Mouse (Mus musculus) midbrain, postnatal 0 days (tissue): Measurements from ENCODE around the gene Birc6. TPM values are rescaled to one million over a fixed set of nuclear protein-coding genes. Genes with fewer than 3 reads are reported as not detected.

ENCODE experiments used
- ATAC-seq: fragments of 200-750 bp; cut with Nextera tagmentation; 2 replicates; pipeline ENCODE4 v1.8.0; 2017; ENCODE audit warnings: moderate number of reproducible peaks, mild to moderate bottlenecking, moderate TSS enrichment, moderate library complexity; ENCODE audit not compliant: low FRiP score
- DNase-seq: peaks from one replicate; pipeline ENCODE4 v3.0.0-alpha.2; 2015; ENCODE audit warnings: low spot score
- H3K27ac ChIP-seq: fragments of 300-500 bp; sonication (generic); 2 replicates; pipeline ENCODE4 v1.5.1; 2014; ENCODE audit warnings: low read depth, mild to moderate bottlenecking, low read length, mixed read lengths
- H3K27me3 ChIP-seq: fragments of 300-500 bp; sonication (generic); 2 replicates; pipeline ENCODE4 v1.6.1; 2014; ENCODE audit warnings: low read length, control low read depth, mixed read lengths; ENCODE audit not compliant: insufficient read depth
- H3K36me3 ChIP-seq: fragments of 300-500 bp; sonication (generic); 2 replicates; pipeline ENCODE4 v1.6.1; 2014; ENCODE audit warnings: low read length, control low read depth, mixed read lengths; ENCODE audit not compliant: insufficient read depth
- H3K4me1 ChIP-seq: fragments of 300-500 bp; sonication (generic); 2 replicates; pipeline ENCODE4 v1.6.1; 2014; ENCODE audit warnings: mild to moderate bottlenecking, control low read depth, antibody characterized with exemption, low read length, mixed read lengths; ENCODE audit not compliant: insufficient read depth
- H3K4me2 ChIP-seq: fragments of 300-500 bp; sonication (generic); 2 replicates; pipeline ENCODE4 v1.6.1; 2014; ENCODE audit warnings: low read depth, mild to moderate bottlenecking, low read length, mixed read lengths; ENCODE audit not compliant: poor library complexity, severe bottlenecking
- H3K4me3 ChIP-seq: fragments of 300-500 bp; sonication (generic); 2 replicates; pipeline ENCODE4 v1.5.1; 2014; ENCODE audit warnings: low read depth, mild to moderate bottlenecking, low read length, moderate library complexity
- H3K9ac ChIP-seq: fragments of 300-500 bp; sonication (generic); replicated peaks from 2 replicates; pipeline ENCODE4 v1.6.1; 2014; ENCODE audit warnings: mild to moderate bottlenecking, low read length, moderate library complexity, mixed read lengths; ENCODE audit not compliant: poor library complexity, severe bottlenecking
- H3K9me3 ChIP-seq: fragments of 300-500 bp; sonication (generic); 2 replicates; pipeline ENCODE4 v1.6.1; 2016; ENCODE audit warnings: low read length, control low read depth
- CTCF ChIP-seq: IDR thresholded peaks from 2 replicates; pipeline ENCODE4 v1.5.1; 2016; ENCODE audit warnings: antibody characterized with exemption, mild to moderate bottlenecking
- WGBS: fragments of 180-500 bp; shearing (Covaris S2); extraction: QIAGEN DNeasy Blood & Tissue Kit; methylation state at CpG from one replicate; pipeline ENCODE4 v1.1.7; 2014; 5-methylcytosine and 5-hydroxymethylcytosine counted together
- polyA plus RNA-seq: library from polyadenylated mRNA; unstranded; fragments of >200 nt; fragmentation: Nextera tagmentation; extraction: Ambion mirVana; gene quantifications from 2 replicates; pipeline ENCODE4 v1.2.1, GENCODE M21; 2015
- total RNA-seq: library from RNA; depleted of rRNA; stranded (reverse); fragments of >200 nt; gene quantifications from 2 replicates; pipeline ENCODE4 v1.2.3, GENCODE M21; 2014

Birc6 gene
- total and polyA plus RNA-seq, 2 experiments from 2014 or later: 120 to 136 TPM

DNA sequence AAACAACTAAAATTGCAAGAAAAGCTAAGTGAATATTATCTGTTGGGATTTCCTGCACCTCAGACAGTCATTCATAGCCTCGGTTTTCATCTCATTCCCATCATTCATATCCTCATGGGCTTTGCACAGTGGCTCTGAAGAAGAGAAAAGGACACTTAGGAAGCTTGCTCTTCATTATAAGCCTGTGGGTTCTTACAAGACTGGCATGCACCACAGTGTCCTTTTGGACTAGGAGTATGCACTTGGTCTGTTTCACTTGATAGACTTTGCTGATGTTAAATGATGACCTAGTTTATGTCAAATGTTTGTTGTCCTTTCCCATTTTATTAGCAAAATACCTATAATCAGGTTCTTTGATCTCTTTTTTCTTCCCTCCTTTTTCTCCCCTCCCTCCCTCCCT, 9.4 kb downstream of the Birc6 start:
- Histone ChIP-seq H3K4me2 (no peak overlapping the region), H3K4me3 (no peak overlapping the region), H3K4me1 (no peaks in the 10 kb centered on the region), H3K27me3 (no peaks in the 10 kb centered on the region), H3K36me3 (no peaks in the 10 kb centered on the region), H3K9me3 (no peaks in the 10 kb centered on the region), H3K9ac (no peak overlapping the region), H3K27ac (no peak overlapping the region)
- DNase-seq (no peak), ATAC-seq (no peak)
- TF ChIP-seq CTCF: no peak
- 67% methylated on average over 1 of the region's 1 CpGs for WGBS

DNA sequence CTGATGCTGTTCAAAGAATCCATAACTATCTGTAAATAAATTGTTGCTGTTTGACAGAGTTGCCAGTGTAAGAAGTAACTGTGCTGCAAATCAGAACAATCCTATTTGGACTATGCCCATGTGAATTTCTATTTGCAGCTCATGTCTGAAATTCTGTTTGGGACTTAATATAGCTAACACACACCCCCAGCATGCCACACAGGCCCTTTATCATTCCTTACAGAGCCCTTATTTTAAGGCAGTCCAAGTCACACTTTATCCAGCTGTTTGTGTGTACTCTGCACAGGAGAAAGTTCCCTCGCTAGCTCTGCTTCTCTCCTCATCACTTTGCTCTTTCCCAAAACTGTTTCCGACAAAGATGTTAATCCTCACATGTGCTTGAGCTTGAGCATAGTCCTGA, 15.5 kb downstream of the Birc6 start:
- Histone ChIP-seq H3K4me3 (no peak overlapping the region), H3K36me3 (peaks cover 4% of the 10 kb centered on the region; the same call in 1 of the 2 replicates), H3K27ac (no peak overlapping the region), H3K27me3 (no peaks in the 10 kb centered on the region), H3K9me3 (no peaks in the 10 kb centered on the region), H3K9ac (no peak overlapping the region), H3K4me2 (no peak overlapping the region), H3K4me1 (no peaks in the 10 kb centered on the region)
- WGBS: 88% methylated on average over 2 of the region's 2 CpGs
- ATAC-seq: no peak
- no peak for DNase-seq
- no peak for TF ChIP-seq CTCF

DNA sequence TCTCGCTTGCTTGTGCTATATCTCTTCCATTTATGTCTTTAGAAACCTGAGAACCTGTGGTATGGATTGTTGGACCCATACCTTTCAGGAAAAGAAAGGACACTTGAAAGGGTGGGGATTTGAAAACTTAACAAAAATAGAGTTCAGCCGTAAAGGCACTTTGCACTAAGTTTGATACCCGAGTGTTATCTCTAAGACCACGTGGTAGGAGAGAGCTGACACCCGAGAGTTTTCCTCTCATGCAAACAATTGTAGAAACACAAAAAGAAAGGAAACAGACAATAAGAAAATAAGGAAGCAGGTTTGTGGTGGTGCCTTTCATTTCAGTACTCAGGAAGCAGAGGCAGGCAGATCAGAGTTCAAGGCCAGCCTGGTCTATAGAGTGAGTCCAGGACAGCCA, 26.0 kb downstream of the Birc6 start:
- Histone ChIP-seq H3K4me1 (no peaks in the 10 kb centered on the region), H3K27me3 (no peaks in the 10 kb centered on the region), H3K4me3 (no peak overlapping the region), H3K27ac (no peak overlapping the region), H3K36me3 (peaks cover 7% of the 10 kb centered on the region; the same call in 1 of the 2 replicates), H3K9ac (no peak overlapping the region), H3K4me2 (no peak overlapping the region), H3K9me3 (no peaks in the 10 kb centered on the region)
- WGBS: 82% methylated on average over 5 of the region's 5 CpGs
- TF ChIP-seq CTCF: no peak
- DNase-seq (no peak), ATAC-seq (no peak)

DNA sequence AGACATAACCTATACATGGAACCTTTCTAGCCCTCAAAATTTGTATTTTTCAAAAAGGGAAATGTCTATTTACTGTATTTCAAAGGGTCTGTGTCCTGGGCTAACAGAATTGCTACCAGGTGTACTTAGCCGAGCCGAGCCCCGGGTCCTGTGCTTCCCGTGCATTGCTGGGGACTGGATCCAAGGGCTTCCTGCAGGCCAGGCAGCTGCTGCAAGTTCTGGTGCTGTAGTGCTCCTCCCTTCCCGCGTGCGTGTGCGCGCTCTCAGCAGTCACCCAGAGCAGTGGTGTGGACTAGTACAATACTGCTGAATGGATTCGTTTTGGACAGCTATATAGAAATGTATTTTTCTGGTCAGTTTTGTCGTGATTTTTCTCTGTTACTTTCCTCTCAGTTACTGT, 31.8 kb downstream of the Birc6 start:
- H3K27ac ChIP-seq: no peak overlapping the region
- H3K4me1 ChIP-seq: no peaks in the 10 kb centered on the region
- DNase-seq: no peak
- no peaks in the 10 kb centered on the region for H3K27me3 ChIP-seq
- whole genome bisulfite sequencing: 92% methylated on average over 11 of the region's 11 CpGs
- H3K36me3 ChIP-seq: peaks cover 15% of the 10 kb centered on the region
- no peak for TF ChIP-seq CTCF
- no peak overlapping the region for H3K9ac ChIP-seq
- no peak for ATAC-seq
- H3K4me2 ChIP-seq: no peak overlapping the region
- H3K4me3 ChIP-seq: no peak overlapping the region
- no peaks in the 10 kb centered on the region for H3K9me3 ChIP-seq

DNA sequence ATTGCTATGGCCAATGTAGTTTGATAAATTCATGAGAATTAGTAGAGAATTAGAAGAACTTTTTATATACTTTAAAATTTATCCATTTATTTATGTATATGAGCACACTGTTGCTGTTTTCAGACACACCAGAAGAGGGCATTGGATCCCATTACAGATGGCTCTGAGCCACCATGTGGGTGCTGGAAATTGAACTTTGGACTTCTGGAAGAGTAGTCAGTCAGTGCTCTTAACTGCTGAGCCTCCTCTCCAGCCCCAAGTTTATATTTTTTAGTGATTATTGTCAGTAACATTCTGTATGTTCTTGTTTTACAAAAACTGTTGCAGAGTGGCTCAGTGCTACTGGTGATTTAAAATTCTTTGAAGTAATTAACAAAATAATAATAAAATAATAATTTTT, 36.1 kb downstream of the Birc6 start:
- TF ChIP-seq CTCF: no peak
- Histone ChIP-seq H3K27ac (no peak overlapping the region), H3K27me3 (no peaks in the 10 kb centered on the region), H3K4me1 (no peaks in the 10 kb centered on the region), H3K4me3 (no peak overlapping the region), H3K9ac (no peak overlapping the region), H3K9me3 (no peaks in the 10 kb centered on the region), H3K4me2 (no peak overlapping the region), H3K36me3 (peaks cover 21% of the 10 kb centered on the region)
- DNase-seq: no peak
- no peak for ATAC-seq

DNA sequence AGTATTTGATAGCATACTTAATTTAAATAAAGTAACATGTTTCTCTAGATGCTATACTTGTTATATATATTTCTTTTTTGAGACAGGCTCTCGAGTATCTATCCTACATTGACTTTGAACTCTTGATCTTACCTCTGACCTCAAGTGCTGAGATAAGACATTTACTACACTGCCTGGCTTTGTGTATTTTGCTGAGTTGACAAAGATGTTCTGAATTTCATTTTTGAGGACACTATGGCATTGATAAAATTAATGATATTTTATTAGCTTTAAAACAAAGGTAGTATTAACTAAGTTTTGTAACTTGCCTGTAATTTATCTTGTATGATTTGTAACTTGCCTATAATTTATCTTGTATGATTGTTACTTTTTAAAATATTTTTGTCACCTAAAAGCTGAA, 41.1 kb downstream of the Birc6 start:
- ATAC-seq (no peak), DNase-seq (no peak)
- H3K27me3 ChIP-seq: no peaks in the 10 kb centered on the region
- no peak overlapping the region for H3K4me2 ChIP-seq
- H3K36me3 ChIP-seq: peaks cover 10% of the 10 kb centered on the region
- TF ChIP-seq CTCF: no peak
- H3K4me1 ChIP-seq: no peaks in the 10 kb centered on the region
- H3K27ac ChIP-seq: no peak overlapping the region
- no peaks in the 10 kb centered on the region for H3K9me3 ChIP-seq
- H3K9ac ChIP-seq: no peak overlapping the region
- 90% methylated on average over 1 of the region's 1 CpGs for WGBS
- H3K4me3 ChIP-seq: no peak overlapping the region
